Mouse (Mus musculus): ENCODE data around the gene Emc10. TPM values are rescaled to one million over a fixed set of nuclear protein-coding genes. Genes with fewer than 3 reads are reported as not detected.

Gene Emc10
- polyA plus RNA-seq, 1 experiment from 2014 or later: 114 TPM

DNA sequence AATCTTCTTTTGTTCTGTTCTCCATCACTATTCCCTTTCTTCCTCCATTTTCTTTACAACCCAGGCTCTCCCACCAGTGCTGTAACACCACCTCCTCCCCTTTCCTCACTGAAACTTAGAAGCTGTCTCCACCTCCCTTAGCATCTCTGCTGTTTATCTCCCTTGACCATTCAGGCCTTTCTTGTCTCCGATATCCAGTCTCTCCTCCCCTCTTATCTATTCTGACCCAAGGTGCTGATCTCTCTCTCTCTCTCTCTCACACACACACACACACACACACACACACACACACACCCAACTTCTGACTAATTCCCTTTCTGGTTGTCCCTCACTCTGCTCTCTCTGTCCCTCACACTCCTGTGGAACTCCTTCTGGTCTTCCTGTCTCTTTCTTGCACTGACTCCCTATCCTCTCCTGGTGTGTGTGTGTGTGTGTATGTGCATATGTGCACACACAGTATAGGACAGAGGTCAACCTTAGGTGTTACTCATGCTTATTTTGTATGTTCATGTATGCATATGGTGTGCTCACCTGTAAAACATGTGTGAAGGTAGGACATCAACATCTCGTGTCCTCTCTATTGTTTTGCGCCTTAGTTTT, 13.4 kb downstream of the Emc10 start:
- peak overlapping the region; percentile 70 for H3K9ac ChIP-seq (ENCODE audit: low read length)
- no peak for ATAC-seq (ENCODE audit: insufficient number of reproducible peaks, insufficient read depth, low FRiP score, low read depth)
- H3K9me3 ChIP-seq (ENCODE audit: control insufficient read depth, low read length): no peaks in the 10 kb centered on the region
- peaks cover 0 to 14% of the 10 kb centered on the region in 2 experiments; a peak in 2 of 4 replicates for H3K4me1 ChIP-seq (ENCODE audit: control insufficient read depth in 2 of 2, insufficient read depth in 2 of 2, low read length in 2 of 2)
- WGBS: 38% methylated on average over 3 of the region's 3 CpGs
- peak overlapping the region; percentile 73 for H3K4me2 ChIP-seq (ENCODE audit: low read length)
- H3K27me3 ChIP-seq (ENCODE audit: control insufficient read depth, insufficient read depth, low read length): no peaks in the 10 kb centered on the region
- H3K36me3 ChIP-seq (ENCODE audit: control insufficient read depth, insufficient read depth, low read length): peaks cover 26% of the 10 kb centered on the region
- H3K27ac ChIP-seq (replicated peaks in 1 of 2; ENCODE audit: control insufficient read depth in 1 of 2, insufficient read depth in 1 of 2, low read depth in 2 of 2, low read length in 2 of 2): peak overlapping the region; percentile 24 to 72
- peak overlapping the region; percentile 23 to 37 for H3K4me3 ChIP-seq (ENCODE audit: control insufficient read depth in 1 of 2, insufficient read depth in 1 of 2, low read depth in 1 of 2, low read length in 2 of 2)

DNA sequence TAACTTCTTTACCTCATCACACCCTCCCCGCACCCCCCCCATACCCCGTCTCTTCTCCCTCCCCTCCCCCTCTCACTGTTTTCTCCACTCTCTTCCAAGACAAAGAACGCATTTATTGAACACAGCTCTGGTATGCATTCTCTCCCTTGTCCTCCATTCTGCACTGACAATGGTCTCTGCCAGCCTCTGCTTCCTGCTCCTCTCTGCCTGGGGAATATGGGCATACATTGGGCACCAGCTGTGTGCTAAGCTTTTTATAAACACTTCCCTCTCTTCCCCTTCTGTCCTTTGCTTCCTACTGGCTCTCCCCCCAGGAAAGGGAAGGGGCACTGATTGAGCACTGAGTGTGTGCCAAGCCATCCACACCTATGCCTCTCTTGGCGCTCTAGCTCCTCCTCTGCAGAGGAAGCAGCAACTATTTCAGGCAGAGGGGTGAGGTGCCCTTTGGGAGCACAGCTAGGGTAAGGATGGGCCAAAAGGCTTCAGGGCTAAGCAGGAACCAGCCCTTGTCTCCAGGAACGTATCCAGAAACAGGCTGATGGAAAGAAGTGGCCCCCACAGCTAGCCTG, 21.2 kb downstream of the Emc10 start:
- Histone ChIP-seq H3K4me1 (ENCODE audit: control insufficient read depth in 2 of 2, insufficient read depth in 2 of 2, low read length in 2 of 2) (peaks cover 27 to 34% of the 10 kb centered on the region in 2 experiments), H3K9ac (ENCODE audit: low read length) (peak overlapping the region; percentile 95), H3K27me3 (ENCODE audit: control insufficient read depth, insufficient read depth, low read length) (no peaks in the 10 kb centered on the region), H3K9me3 (ENCODE audit: control insufficient read depth, low read length) (no peaks in the 10 kb centered on the region), H3K4me2 (ENCODE audit: low read length) (peak overlapping the region; percentile 73), H3K27ac (replicated peaks in 1 of 2; ENCODE audit: control insufficient read depth in 1 of 2, insufficient read depth in 1 of 2, low read depth in 2 of 2, low read length in 2 of 2) (peak overlapping the region; percentile 93 to 99), H3K4me3 (ENCODE audit: control insufficient read depth in 1 of 2, insufficient read depth in 1 of 2, low read depth in 1 of 2, low read length in 2 of 2) (peak overlapping the region; percentile 54 to 78), H3K36me3 (ENCODE audit: control insufficient read depth, insufficient read depth, low read length) (no peaks in the 10 kb centered on the region)
- WGBS: 16% methylated on average over 5 of the region's 5 CpGs
- no peak for ATAC-seq (ENCODE audit: insufficient number of reproducible peaks, insufficient read depth, low FRiP score, low read depth)

DNA sequence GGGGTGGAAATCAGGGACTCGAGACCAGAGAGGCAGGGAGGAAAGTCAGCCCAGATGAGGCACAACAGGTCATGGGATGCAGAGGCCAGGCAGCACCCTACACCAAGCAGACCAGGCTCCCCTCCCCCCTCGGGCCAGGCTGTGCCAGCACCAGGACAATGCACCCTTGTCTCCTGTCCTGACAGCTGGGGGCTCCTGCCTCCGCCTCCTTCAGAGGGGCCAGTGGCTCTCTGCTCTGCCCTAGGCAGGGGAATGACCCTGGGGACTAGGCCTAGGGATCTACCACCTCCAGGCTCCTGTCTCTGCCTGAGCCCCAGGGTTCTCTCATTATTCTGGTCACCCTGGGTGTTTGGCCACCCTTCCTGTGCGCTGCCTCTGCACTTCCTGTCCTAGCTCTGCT, 21.9 kb downstream of the Emc10 start:
- 4% methylated on average over 4 of the region's 4 CpGs for WGBS
- ATAC-seq (ENCODE audit: insufficient number of reproducible peaks, insufficient read depth, low FRiP score, low read depth): no peak
- H3K4me3 ChIP-seq (ENCODE audit: control insufficient read depth in 1 of 2, insufficient read depth in 1 of 2, low read depth in 1 of 2, low read length in 2 of 2): peak overlapping the region; percentile 54 to 78
- H3K27me3 ChIP-seq (ENCODE audit: control insufficient read depth, insufficient read depth, low read length): no peaks in the 10 kb centered on the region
- peak overlapping the region; percentile 95 for H3K9ac ChIP-seq (ENCODE audit: low read length)
- H3K4me1 ChIP-seq (ENCODE audit: control insufficient read depth in 2 of 2, insufficient read depth in 2 of 2, low read length in 2 of 2): peaks cover 34 to 41% of the 10 kb centered on the region in 2 experiments
- H3K4me2 ChIP-seq (ENCODE audit: low read length): peak overlapping the region; percentile 73
- H3K27ac ChIP-seq (replicated peaks in 1 of 2; ENCODE audit: control insufficient read depth in 1 of 2, insufficient read depth in 1 of 2, low read depth in 2 of 2, low read length in 2 of 2): peak overlapping the region; percentile 93 to 99
- no peaks in the 10 kb centered on the region for H3K9me3 ChIP-seq (ENCODE audit: control insufficient read depth, low read length)
- no peaks in the 10 kb centered on the region for H3K36me3 ChIP-seq (ENCODE audit: control insufficient read depth, insufficient read depth, low read length)

DNA sequence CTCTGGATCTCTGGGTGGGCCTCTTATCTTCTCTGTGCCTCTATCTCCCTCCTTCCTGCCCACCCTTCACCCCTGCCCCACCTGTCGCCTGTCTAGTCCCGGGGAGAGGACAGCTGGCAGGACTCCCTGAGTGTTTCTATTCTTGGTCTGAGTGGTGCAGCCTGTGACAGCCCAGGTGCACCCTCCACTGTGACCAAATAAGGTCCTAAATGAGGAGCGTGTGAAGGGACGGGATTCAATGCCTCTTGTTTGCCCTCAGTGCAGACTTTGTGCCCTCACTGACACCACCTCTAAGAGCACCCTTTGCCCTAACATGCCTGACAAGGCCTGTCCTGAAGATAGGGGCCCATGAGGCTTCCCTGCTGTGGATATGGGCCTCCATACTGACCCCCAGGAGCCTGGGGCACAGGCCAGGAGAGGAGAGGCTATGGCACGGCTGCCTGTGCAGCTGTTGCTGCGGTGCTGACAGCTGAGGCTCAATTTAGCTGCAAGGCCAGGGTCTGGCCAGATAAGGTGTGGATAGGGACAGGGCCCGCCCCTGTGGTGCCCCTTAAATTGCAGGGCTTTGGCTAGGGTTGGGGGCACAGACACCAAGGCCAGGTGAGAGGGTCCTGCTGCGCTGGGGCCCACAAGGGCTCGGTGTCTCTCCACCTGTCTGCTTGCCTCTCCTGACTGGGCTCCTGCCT, 23.2 kb downstream of the Emc10 start:
- Histone ChIP-seq H3K4me1 (ENCODE audit: control insufficient read depth in 2 of 2, insufficient read depth in 2 of 2, low read length in 2 of 2) (peaks cover 45 to 52% of the 10 kb centered on the region in 2 experiments), H3K4me2 (ENCODE audit: low read length) (peak overlapping the region; percentile 73), H3K9me3 (ENCODE audit: control insufficient read depth, low read length) (no peaks in the 10 kb centered on the region), H3K36me3 (ENCODE audit: control insufficient read depth, insufficient read depth, low read length) (no peaks in the 10 kb centered on the region), H3K27me3 (ENCODE audit: control insufficient read depth, insufficient read depth, low read length) (no peaks in the 10 kb centered on the region), H3K4me3 (ENCODE audit: control insufficient read depth in 1 of 2, insufficient read depth in 1 of 2, low read depth in 1 of 2, low read length in 2 of 2) (peak overlapping the region; percentile 54 to 78), H3K9ac (ENCODE audit: low read length) (peak overlapping the region; percentile 95), H3K27ac (replicated peaks in 1 of 2; ENCODE audit: control insufficient read depth in 1 of 2, insufficient read depth in 1 of 2, low read depth in 2 of 2, low read length in 2 of 2) (peak overlapping the region; percentile 93 to 99)
- ATAC-seq (ENCODE audit: insufficient number of reproducible peaks, insufficient read depth, low FRiP score, low read depth): peak; percentile 78
- 6% methylated on average over 9 of the region's 9 CpGs for WGBS

DNA sequence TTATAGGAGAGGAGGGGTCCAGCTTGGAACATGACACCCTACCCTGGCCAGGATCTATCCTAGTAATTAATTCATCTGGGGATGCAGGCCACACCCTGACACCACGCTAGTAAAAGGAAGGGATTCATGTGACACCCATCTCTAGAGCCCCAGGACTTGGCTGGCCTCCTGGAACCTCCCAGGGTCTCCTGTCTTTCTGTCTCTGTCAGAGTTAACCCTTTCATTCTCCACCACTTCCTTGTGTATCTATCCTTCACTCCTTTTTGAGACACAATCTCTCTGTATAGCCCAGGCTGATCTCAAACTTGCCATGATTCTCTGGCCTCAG, 23.8 kb downstream of the Emc10 start:
- Histone ChIP-seq H3K27ac (replicated peaks in 1 of 2; ENCODE audit: control insufficient read depth in 1 of 2, insufficient read depth in 1 of 2, low read depth in 2 of 2, low read length in 2 of 2) (peak overlapping the region; percentile 93 to 99), H3K4me2 (ENCODE audit: low read length) (peak overlapping the region; percentile 73), H3K4me1 (ENCODE audit: control insufficient read depth in 2 of 2, insufficient read depth in 2 of 2, low read length in 2 of 2) (peaks cover 47 to 52% of the 10 kb centered on the region in 2 experiments), H3K36me3 (ENCODE audit: control insufficient read depth, insufficient read depth, low read length) (no peaks in the 10 kb centered on the region), H3K4me3 (ENCODE audit: control insufficient read depth in 1 of 2, insufficient read depth in 1 of 2, low read depth in 1 of 2, low read length in 2 of 2) (peak overlapping the region; percentile 13 to 54; a peak in 3 of 4 replicates), H3K9me3 (ENCODE audit: control insufficient read depth, low read length) (no peaks in the 10 kb centered on the region), H3K27me3 (ENCODE audit: control insufficient read depth, insufficient read depth, low read length) (no peaks in the 10 kb centered on the region), H3K9ac (ENCODE audit: low read length) (peak overlapping the region; percentile 95)
- no peak for ATAC-seq (ENCODE audit: insufficient number of reproducible peaks, insufficient read depth, low FRiP score, low read depth)
- 6% methylated on average over 1 of the region's 1 CpGs for WGBS

DNA sequence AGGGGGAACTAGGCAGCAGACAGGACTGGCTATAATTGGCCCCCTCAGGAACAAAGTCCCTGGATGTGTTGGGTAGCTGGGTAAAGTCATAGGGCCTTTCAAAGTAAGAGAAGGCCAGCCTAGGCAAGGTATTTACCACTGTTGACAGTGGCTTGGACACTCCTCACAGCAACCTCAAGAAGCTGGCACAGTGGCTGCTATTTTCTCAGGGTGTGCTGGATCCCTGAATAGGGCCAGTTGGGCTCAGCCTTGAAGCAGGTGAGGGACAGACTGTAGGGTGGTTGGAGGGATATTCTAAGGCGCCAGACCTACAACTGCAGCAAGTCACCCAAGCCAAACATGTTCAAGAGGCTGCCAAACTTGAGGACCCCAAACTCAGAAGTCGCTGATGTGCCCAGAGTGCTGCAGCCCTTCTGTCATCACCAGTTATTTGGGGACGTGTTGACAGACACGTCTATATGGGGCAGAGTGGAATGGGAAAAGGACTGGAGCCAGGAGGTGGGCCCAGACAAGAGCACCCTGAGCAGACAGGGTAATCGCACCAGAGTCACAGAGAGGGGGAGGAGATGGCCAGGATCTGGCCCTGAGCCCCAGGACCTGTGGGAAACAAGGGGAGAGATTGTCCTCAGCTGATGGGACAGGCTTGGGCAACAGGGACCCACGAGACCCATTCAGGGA, 24.3 kb downstream of the Emc10 start:
- H3K9me3 ChIP-seq (ENCODE audit: control insufficient read depth, low read length): no peaks in the 10 kb centered on the region
- peak overlapping the region in 1 of 2 experiments; percentile 54; a peak in 1 of 4 replicates for H3K4me3 ChIP-seq (ENCODE audit: control insufficient read depth in 1 of 2, insufficient read depth in 1 of 2, low read depth in 1 of 2, low read length in 2 of 2)
- H3K36me3 ChIP-seq (ENCODE audit: control insufficient read depth, insufficient read depth, low read length): no peaks in the 10 kb centered on the region
- H3K27me3 ChIP-seq (ENCODE audit: control insufficient read depth, insufficient read depth, low read length): no peaks in the 10 kb centered on the region
- peak; percentile 61 for ATAC-seq (ENCODE audit: insufficient number of reproducible peaks, insufficient read depth, low FRiP score, low read depth)
- WGBS: 14% methylated on average over 6 of the region's 6 CpGs
- H3K4me2 ChIP-seq (ENCODE audit: low read length): peak overlapping the region; percentile 73
- H3K4me1 ChIP-seq (ENCODE audit: control insufficient read depth in 2 of 2, insufficient read depth in 2 of 2, low read length in 2 of 2): peaks cover 52% of the 10 kb centered on the region in 2 experiments
- peak overlapping the region; percentile 97 to 99 for H3K27ac ChIP-seq (replicated peaks in 1 of 2; ENCODE audit: control insufficient read depth in 1 of 2, insufficient read depth in 1 of 2, low read depth in 2 of 2, low read length in 2 of 2)
- H3K9ac ChIP-seq (ENCODE audit: low read length): peak overlapping the region; percentile 95

DNA sequence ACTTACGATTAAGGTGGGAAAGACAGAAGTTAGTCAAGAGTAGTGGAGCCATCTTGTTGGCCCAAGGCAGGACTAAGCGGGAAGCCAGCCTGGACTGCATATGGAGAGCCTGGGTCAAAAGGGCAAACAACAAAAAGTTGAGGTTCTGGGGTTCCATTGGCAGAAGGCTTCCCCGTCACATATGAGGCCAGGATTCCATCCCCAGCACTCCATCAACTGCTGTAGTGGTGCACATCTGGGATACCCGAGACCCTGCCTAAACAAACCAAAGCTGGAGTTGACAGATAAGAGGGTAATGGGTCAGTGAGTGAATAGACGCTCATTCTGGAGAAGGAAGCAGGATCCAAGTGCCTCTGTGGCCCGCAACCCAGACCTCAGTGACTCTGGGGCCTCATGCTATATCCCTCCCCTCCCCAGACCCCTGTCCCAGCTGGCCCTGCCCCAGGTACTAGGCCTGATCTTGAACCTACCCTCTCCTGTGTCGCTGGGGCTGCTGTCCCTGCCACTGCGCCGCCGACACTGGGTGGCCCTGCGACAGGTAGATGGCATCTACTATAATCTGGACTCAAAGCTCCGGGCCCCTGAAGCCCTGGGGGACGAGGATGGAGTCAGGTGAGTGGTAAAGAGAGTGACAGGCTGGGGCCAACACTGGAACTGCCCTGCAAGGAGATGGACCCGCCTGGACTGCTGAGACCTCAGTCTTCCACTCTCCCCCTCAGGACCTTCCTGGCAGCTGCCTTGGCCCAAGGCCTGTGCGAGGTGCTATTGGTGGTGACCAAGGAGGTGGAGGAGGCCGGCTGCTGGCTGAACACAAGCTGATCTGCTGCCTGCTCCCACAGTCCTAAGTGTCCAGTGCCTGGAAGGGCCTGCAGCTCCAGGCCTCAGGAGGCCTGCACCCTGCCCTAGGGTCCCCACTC, 25.4 kb downstream of the Emc10 start:
- Histone ChIP-seq H3K27me3 (ENCODE audit: control insufficient read depth, insufficient read depth, low read length) (no peaks in the 10 kb centered on the region), H3K4me2 (ENCODE audit: low read length) (peak overlapping the region; percentile 73), H3K9ac (ENCODE audit: low read length) (peak overlapping the region; percentile 68), H3K4me1 (ENCODE audit: control insufficient read depth in 2 of 2, insufficient read depth in 2 of 2, low read length in 2 of 2) (peaks cover 52 to 53% of the 10 kb centered on the region in 2 experiments), H3K36me3 (ENCODE audit: control insufficient read depth, insufficient read depth, low read length) (no peaks in the 10 kb centered on the region), H3K27ac (replicated peaks in 1 of 2; ENCODE audit: control insufficient read depth in 1 of 2, insufficient read depth in 1 of 2, low read depth in 2 of 2, low read length in 2 of 2) (peak overlapping the region; percentile 97 to 99), H3K9me3 (ENCODE audit: control insufficient read depth, low read length) (no peaks in the 10 kb centered on the region), H3K4me3 (ENCODE audit: control insufficient read depth in 1 of 2, insufficient read depth in 1 of 2, low read depth in 1 of 2, low read length in 2 of 2) (no peak overlapping the region)
- ATAC-seq (ENCODE audit: insufficient number of reproducible peaks, insufficient read depth, low FRiP score, low read depth): no peak
- 63% methylated on average over 16 of the region's 16 CpGs for WGBS
